Comparison of ENCODE assay signal across 8 mouse cellular contexts in genomic region chr15:79670972-79671299, GRCm38 (mm10). TPM values are rescaled to one million over a fixed set of nuclear protein-coding genes. Genes with fewer than 3 reads are reported as not detected.
DNase-seq lines count a peak whose midpoint lies in the region; ATAC-seq and TF ChIP-seq lines count a peak whose summit lies in the region.

No protein-coding gene starts in this region.

- intact Hi-C loops in heart, postnatal 25 days (cut with DNase I) = no loop called here
- intact Hi-C loops in left cerebral cortex, postnatal 10 days (cut with DNase I) = no loop called here

- no peak for TF ChIP-seq CTCF in Patski (IDR thresholded peaks at IDR 0.05)

- ATAC-seq in heart, embryonic 15.5 days (replicated peaks; ENCODE audit: insufficient number of reproducible peaks, insufficient read depth, low FRiP score, low read depth) = peak; percentile 36; the same call in 1 of the 2 replicates
- peak; percentile 8 for ATAC-seq in Patski
- ATAC-seq in midbrain, embryonic 12.5 days (ENCODE audit: low FRiP score, low read depth) = peak; percentile 67; the same call in 1 of the 2 replicates

- H3K4me2 ChIP-seq in heart, embryonic 15.5 days = peak overlapping the region; percentile 83
- H3K4me2 ChIP-seq in midbrain, embryonic 12.5 days (replicated peaks) = peak overlapping the region; percentile 66

- WGBS in heart, embryonic 15.5 days = under 1% methylated on average over 37 of the region's 37 CpGs
- WGBS in hindbrain, embryonic 10.5 days = under 1% methylated on average over 37 of the region's 37 CpGs
- WGBS in midbrain, embryonic 12.5 days = under 1% methylated on average over 27 of the region's 37 CpGs

- DNase-seq in heart, postnatal 25 days (ENCODE audit: low spot score) = no peak
- DNase-seq in Patski (ENCODE audit: low read depth, low spot score) = no peak
- no peak for DNase-seq in hindbrain, embryonic 10.5 days (ENCODE audit: low spot score)
- DNase-seq in urinary bladder, postnatal 10 days (ENCODE audit: low spot score) = no peak
- no peak for DNase-seq in layer of hippocampus, postnatal 10 days (ENCODE audit: low spot score in 2 of 2)
- no peak for DNase-seq in left cerebral cortex, postnatal 10 days (ENCODE audit: extremely low spot score in 1 of 2, low spot score in 2 of 2)

- peaks cover 35% of the 10 kb centered on the region for H3K4me1 ChIP-seq in heart, embryonic 15.5 days (replicated peaks)
- H3K4me1 ChIP-seq in hindbrain, embryonic 10.5 days (replicated peaks) = peaks cover 6% of the 10 kb centered on the region
- H3K4me1 ChIP-seq in midbrain, embryonic 12.5 days = peaks cover 6% of the 10 kb centered on the region

- CTCF ChIA-PET in Patski (lab: Charles Lee) = interaction anchor here (0.7 to 1.7 kb wide), 3 partner anchors 11 to 12 kb away, joined by 3 to 7 read pairs (median 4); partner anchors contain the start of genes Cby1 and Fam227a

- no peaks in the 10 kb centered on the region for H3K27me3 ChIP-seq in heart, embryonic 15.5 days
- no peaks in the 10 kb centered on the region for H3K27me3 ChIP-seq in Patski
- H3K27me3 ChIP-seq in hindbrain, embryonic 10.5 days (ENCODE audit: insufficient read depth, poor library complexity, severe bottlenecking) = no peaks in the 10 kb centered on the region
- H3K27me3 ChIP-seq in midbrain, embryonic 12.5 days = no peaks in the 10 kb centered on the region

- in situ Hi-C loops in Patski (cut with MboI; ENCODE audit: low pct_unique_long_range_greater_than_20kb) = no loop called here

- peak overlapping the region; percentile 96 for H3K4me3 ChIP-seq in heart, embryonic 15.5 days
- H3K4me3 ChIP-seq in hindbrain, embryonic 10.5 days = peak overlapping the region; percentile 97
- peak overlapping the region; percentile 95 for H3K4me3 ChIP-seq in midbrain, embryonic 12.5 days

- peak overlapping the region; percentile 92 for H3K9ac ChIP-seq in heart, embryonic 15.5 days
- peak overlapping the region; percentile 90 for H3K9ac ChIP-seq in midbrain, embryonic 12.5 days (replicated peaks)

- no peaks in the 10 kb centered on the region for H3K9me3 ChIP-seq in heart, embryonic 15.5 days (replicated peaks)
- H3K9me3 ChIP-seq in hindbrain, embryonic 10.5 days = no peaks in the 10 kb centered on the region
- H3K9me3 ChIP-seq in midbrain, embryonic 12.5 days = no peaks in the 10 kb centered on the region

- peaks cover 41% of the 10 kb centered on the region for H3K36me3 ChIP-seq in heart, embryonic 15.5 days
- peaks cover 68% of the 10 kb centered on the region for H3K36me3 ChIP-seq in hindbrain, embryonic 10.5 days
- peaks cover 55% of the 10 kb centered on the region for H3K36me3 ChIP-seq in midbrain, embryonic 12.5 days

- POLR2A ChIA-PET in Patski (lab: Charles Lee) = interaction anchor here (0.7 to 1.6 kb wide), 3 partner anchors 17 to 426 kb away, joined by 3 to 4 read pairs (median 4); partner anchors contain the start of gene Josd1

- H3K27ac ChIP-seq in heart, embryonic 15.5 days = peak overlapping the region; percentile 63
- H3K27ac ChIP-seq in hindbrain, embryonic 10.5 days = peak overlapping the region; percentile 92
- 0 out of 2 replicates have a peak overlapping the region, but pooled peaks have one; percentile 52 for H3K27ac ChIP-seq in midbrain, embryonic 12.5 days (replicated peaks)

RNA-seq across cellular contexts. Expression of gene Tomm22, which starts 0.3 kb away (rescaled TPM):
- 218 and 234 TPM in 2 replicates for polyA plus RNA-seq in heart, embryonic 15.5 days (2015; fragmentation: Nextera tagmentation; extraction: Ambion mirVana)
- total RNA-seq in heart, postnatal 25 days (2021) = 100 to 1,000 TPM; 120 to 122 TPM
- polyA plus RNA-seq in Patski (2021) = 201 TPM
- 280 and 301 TPM in 2 replicates for polyA plus RNA-seq in hindbrain, embryonic 10.5 days (2016; fragmentation: Nextera tagmentation; extraction: Ambion mirVana)
- polyA plus RNA-seq in midbrain, embryonic 12.5 days (2016; fragmentation: Nextera tagmentation; extraction: Ambion mirVana) = 252 and 269 TPM in 2 replicates
- total RNA-seq in layer of hippocampus, postnatal 10 days (2021) = 100 to 1,000 TPM in 1 of 2 experiments, 10 to 100 TPM in 1; 99.9 to 107 TPM
- total RNA-seq in left cerebral cortex, postnatal 10 days (2021) = 100 to 1,000 TPM; 108 to 112 TPM

RNA-seq across cellular contexts. Expression of gene Cby1, which starts 11.9 kb away (rescaled TPM):
- 51.0 and 52.5 TPM in 2 replicates for polyA plus RNA-seq in heart, embryonic 15.5 days (2015; fragmentation: Nextera tagmentation; extraction: Ambion mirVana)
- total RNA-seq in heart, postnatal 25 days (2021) = 10 to 100 TPM; 22.9 to 25.9 TPM
- polyA plus RNA-seq in Patski (2021) = 46.0 TPM
- polyA plus RNA-seq in hindbrain, embryonic 10.5 days (2016; fragmentation: Nextera tagmentation; extraction: Ambion mirVana) = 71.0 and 91.5 TPM in 2 replicates
- polyA plus RNA-seq in midbrain, embryonic 12.5 days (2016; fragmentation: Nextera tagmentation; extraction: Ambion mirVana) = 79.7 and 82.0 TPM in 2 replicates
- total RNA-seq in layer of hippocampus, postnatal 10 days (2021) = 10 to 100 TPM; 55.6 to 56.6 TPM
- total RNA-seq in left cerebral cortex, postnatal 10 days (2021) = 10 to 100 TPM; 54.5 to 61.0 TPM

RNA-seq across cellular contexts. Expression of gene Fam227a, which starts 12.2 kb away (rescaled TPM):
- 0.39 and 0.81 TPM in 2 replicates for polyA plus RNA-seq in heart, embryonic 15.5 days (2015; fragmentation: Nextera tagmentation; extraction: Ambion mirVana)
- 1 to 10 TPM in 1 of 2 experiments, under 1 TPM in 1; 0.84 to 1.3 TPM for total RNA-seq in heart, postnatal 25 days (2021)
- 4.6 TPM for polyA plus RNA-seq in Patski (2021)
- polyA plus RNA-seq in hindbrain, embryonic 10.5 days (2016; fragmentation: Nextera tagmentation; extraction: Ambion mirVana) = 2.2 and 2.4 TPM in 2 replicates
- 4.6 and 5.4 TPM in 2 replicates for polyA plus RNA-seq in midbrain, embryonic 12.5 days (2016; fragmentation: Nextera tagmentation; extraction: Ambion mirVana)
- 10 to 100 TPM in 1 of 2 experiments, 1 to 10 TPM in 1; 9.2 to 10.1 TPM for total RNA-seq in layer of hippocampus, postnatal 10 days (2021)
- 10 to 100 TPM; 10.4 to 10.6 TPM for total RNA-seq in left cerebral cortex, postnatal 10 days (2021)

RNA-seq across cellular contexts. Expression of gene Josd1, which starts 16.8 kb away (rescaled TPM):
- polyA plus RNA-seq in heart, embryonic 15.5 days (2015; fragmentation: Nextera tagmentation; extraction: Ambion mirVana) = 20.6 and 24.5 TPM in 2 replicates
- 10 to 100 TPM; 23.6 to 26.4 TPM for total RNA-seq in heart, postnatal 25 days (2021)
- 43.4 TPM for polyA plus RNA-seq in Patski (2021)
- polyA plus RNA-seq in hindbrain, embryonic 10.5 days (2016; fragmentation: Nextera tagmentation; extraction: Ambion mirVana) = 18.6 and 20.7 TPM in 2 replicates
- 24.8 and 27.5 TPM in 2 replicates for polyA plus RNA-seq in midbrain, embryonic 12.5 days (2016; fragmentation: Nextera tagmentation; extraction: Ambion mirVana)
- 10 to 100 TPM; 36.6 to 40.5 TPM for total RNA-seq in layer of hippocampus, postnatal 10 days (2021)
- 10 to 100 TPM; 43.7 to 46.1 TPM for total RNA-seq in left cerebral cortex, postnatal 10 days (2021)

RNA-seq across cellular contexts. Expression of gene Gtpbp1, which starts 19.7 kb away (rescaled TPM):
- polyA plus RNA-seq in heart, embryonic 15.5 days (2015; fragmentation: Nextera tagmentation; extraction: Ambion mirVana) = 23.7 and 30.0 TPM in 2 replicates
- total RNA-seq in heart, postnatal 25 days (2021) = 10 to 100 TPM; 27.2 to 31.8 TPM
- 33.4 TPM for polyA plus RNA-seq in Patski (2021)
- 44.7 and 44.8 TPM in 2 replicates for polyA plus RNA-seq in hindbrain, embryonic 10.5 days (2016; fragmentation: Nextera tagmentation; extraction: Ambion mirVana)
- polyA plus RNA-seq in midbrain, embryonic 12.5 days (2016; fragmentation: Nextera tagmentation; extraction: Ambion mirVana) = 44.8 and 51.0 TPM in 2 replicates
- total RNA-seq in layer of hippocampus, postnatal 10 days (2021) = 10 to 100 TPM; 42.5 to 46.8 TPM
- total RNA-seq in left cerebral cortex, postnatal 10 days (2021) = 10 to 100 TPM; 44.9 to 48.5 TPM

Comparison
In these comparisons a context has a peak if more than half of its experiments do, and no peak if none do; other contexts are left out.
1. ATAC-seq: peak in every context shown above with its lines; median percentile 67 in midbrain, embryonic 12.5 days; 36 in heart, embryonic 15.5 days; 8 in Patski.